Mouse (Mus musculus): Measurements from ENCODE around the gene Decr2. TPM values are rescaled to one million over a fixed set of nuclear protein-coding genes. Genes with fewer than 3 reads are reported as not detected.

Gene Decr2
- total and polyA plus RNA-seq, 3 experiments: 9.2 to 13.9 (median 9.5) TPM

- peaks cover 4% of the 10 kb centered on the region for H3K79me2 ChIP-seq (replicated peaks; ENCODE audit: control insufficient read depth, insufficient read depth, low read length)
- H3K9ac ChIP-seq (ENCODE audit: low read depth, low read length): no peak overlapping the region
- H3K36me3 ChIP-seq (ENCODE audit: control insufficient read depth, insufficient read depth, low read length): no peaks in the 10 kb centered on the region
- H3K27me3 ChIP-seq (ENCODE audit: control insufficient read depth, insufficient read depth, low read length): no peaks in the 10 kb centered on the region
- peaks cover 10% of the 10 kb centered on the region for H3K4me1 ChIP-seq (ENCODE audit: control insufficient read depth, insufficient read depth, low read length)
- intact Hi-C loops (cut with DNase I): no loop called here
- H3K27ac ChIP-seq: peak overlapping the region; percentile 72; the same call in 1 of the 2 replicates
- H3K4me3 ChIP-seq: peak overlapping the region; percentile 75
- WGBS: 15% methylated on average over 6 of the region's 6 CpGs
- TF ChIP-seq EP300 (IDR thresholded peaks at IDR 0.05; ENCODE audit: insufficient read depth, low read depth, low read length) (no peak), CTCF (IDR thresholded peaks at IDR 0.05) (no peak), POLR2A (IDR thresholded peaks at IDR 0.05; ENCODE audit: insufficient read depth, low read depth, low read length) (no peak)
- DNase-seq: no peak
These were observed 20.0 kb downstream of the Decr2 start for GRCm38 (mm10) chr17:26070136-26070535.

- H3K9ac ChIP-seq (ENCODE audit: low read depth, low read length): peak within 1 kb of the TSS; percentile 88
These were observed 21.1 kb downstream of the Decr2 start, which contains the start of gene Rab11fip3 for GRCm38 (mm10) chr17:26068831-26069739. Gene Rab11fip3, minus strand, starts transcription at chr17:26069555.

GRCm38 (mm10) chr17:26068024-26068830 lies 21.9 kb downstream of the Decr2 start:
- intact Hi-C loops (cut with DNase I): loop anchor here (2.0 kb wide), 1 partner anchor 23 kb away; the partner anchor contains the start of gene Decr2
- peak overlapping the region; percentile 72 for H3K27ac ChIP-seq
- H3K36me3 ChIP-seq (ENCODE audit: control insufficient read depth, insufficient read depth, low read length): no peaks in the 10 kb centered on the region
- H3K4me1 ChIP-seq (ENCODE audit: control insufficient read depth, insufficient read depth, low read length): peaks cover 14% of the 10 kb centered on the region
- peak overlapping the region; percentile 88 for H3K9ac ChIP-seq (ENCODE audit: low read depth, low read length)
- peaks cover 4% of the 10 kb centered on the region for H3K79me2 ChIP-seq (replicated peaks; ENCODE audit: control insufficient read depth, insufficient read depth, low read length)
- WGBS: 4% methylated on average over 44 of the region's 44 CpGs
- DNase-seq: peak; percentile 28 to 38
- H3K27me3 ChIP-seq (ENCODE audit: control insufficient read depth, insufficient read depth, low read length): no peaks in the 10 kb centered on the region
- peak overlapping the region; percentile 75 for H3K4me3 ChIP-seq
- TF ChIP-seq CTCF (IDR thresholded peaks at IDR 0.05) (no peak), EP300 (IDR thresholded peaks at IDR 0.05; ENCODE audit: insufficient read depth, low read depth, low read length) (no peak), POLR2A (IDR thresholded peaks at IDR 0.05; ENCODE audit: insufficient read depth, low read depth, low read length) (no peak)

More at GRCm38 (mm10) chr17:26068831-26069739, 21.1 kb downstream of the Decr2 start, which contains the start of gene Rab11fip3:
- peak within 1 kb of the TSS; percentile 72 for H3K27ac ChIP-seq
- peaks cover 4% of the 10 kb centered on the region for H3K79me2 ChIP-seq (replicated peaks; ENCODE audit: control insufficient read depth, insufficient read depth, low read length)
- peak; percentile 87 for DNase-seq
- intact Hi-C loops (cut with DNase I): loop anchor here (1.0 to 2.0 kb wide), 2 partner anchors 22 to 26 kb away; partner anchors contain the start of gene Decr2
- WGBS: under 1% methylated on average over 91 of the region's 94 CpGs
- peaks cover 14% of the 10 kb centered on the region for H3K4me1 ChIP-seq (ENCODE audit: control insufficient read depth, insufficient read depth, low read length)
- TF ChIP-seq EP300 (IDR thresholded peaks at IDR 0.05; ENCODE audit: insufficient read depth, low read depth, low read length) (0 out of 2 replicates have a peak, but pooled peaks have one; percentile 38), CTCF (IDR thresholded peaks at IDR 0.05) (no peak), POLR2A (IDR thresholded peaks at IDR 0.05; ENCODE audit: insufficient read depth, low read depth, low read length) (peak; percentile 97)
- no peaks in the 10 kb centered on the region for H3K36me3 ChIP-seq (ENCODE audit: control insufficient read depth, insufficient read depth, low read length)
- no peaks in the 10 kb centered on the region for H3K27me3 ChIP-seq (ENCODE audit: control insufficient read depth, insufficient read depth, low read length)
- H3K4me3 ChIP-seq: peak within 1 kb of the TSS; percentile 75

GRCm38 (mm10) chr17:26066488-26067020 lies 23.6 kb downstream of the Decr2 start:
- H3K9ac ChIP-seq (ENCODE audit: low read depth, low read length): no peak overlapping the region
- no peak overlapping the region for H3K27ac ChIP-seq
- H3K27me3 ChIP-seq (ENCODE audit: control insufficient read depth, insufficient read depth, low read length): no peaks in the 10 kb centered on the region
- peaks cover 4% of the 10 kb centered on the region for H3K79me2 ChIP-seq (replicated peaks; ENCODE audit: control insufficient read depth, insufficient read depth, low read length)
- DNase-seq: no peak
- no peaks in the 10 kb centered on the region for H3K36me3 ChIP-seq (ENCODE audit: control insufficient read depth, insufficient read depth, low read length)
- peaks cover 14% of the 10 kb centered on the region for H3K4me1 ChIP-seq (ENCODE audit: control insufficient read depth, insufficient read depth, low read length)
- TF ChIP-seq EP300 (IDR thresholded peaks at IDR 0.05; ENCODE audit: insufficient read depth, low read depth, low read length): no peak
- no peak for TF ChIP-seq POLR2A (IDR thresholded peaks at IDR 0.05; ENCODE audit: insufficient read depth, low read depth, low read length)
- no peak for TF ChIP-seq CTCF (IDR thresholded peaks at IDR 0.05)
- intact Hi-C loops (cut with DNase I): no loop called here
- WGBS: 94% methylated on average over 7 of the region's 7 CpGs
- no peak overlapping the region for H3K4me3 ChIP-seq

GRCm38 (mm10) chr17:26064916-26065315 lies 25.2 kb downstream of the Decr2 start:
- intact Hi-C loops (cut with DNase I): no loop called here
- no peak for TF ChIP-seq POLR2A (IDR thresholded peaks at IDR 0.05; ENCODE audit: insufficient read depth, low read depth, low read length)
- no peak for TF ChIP-seq EP300 (IDR thresholded peaks at IDR 0.05; ENCODE audit: insufficient read depth, low read depth, low read length)
- no peak for TF ChIP-seq CTCF (IDR thresholded peaks at IDR 0.05)
- peak overlapping the region; percentile 17; the same call in 1 of the 2 replicates for H3K27ac ChIP-seq
- H3K4me3 ChIP-seq: no peak overlapping the region
- H3K9ac ChIP-seq (ENCODE audit: low read depth, low read length): no peak overlapping the region
- no peaks in the 10 kb centered on the region for H3K36me3 ChIP-seq (ENCODE audit: control insufficient read depth, insufficient read depth, low read length)
- H3K79me2 ChIP-seq (replicated peaks; ENCODE audit: control insufficient read depth, insufficient read depth, low read length): peaks cover 4% of the 10 kb centered on the region
- 27% methylated on average over 6 of the region's 6 CpGs for WGBS
- peaks cover 13% of the 10 kb centered on the region for H3K4me1 ChIP-seq (ENCODE audit: control insufficient read depth, insufficient read depth, low read length)
- DNase-seq: no peak
- H3K27me3 ChIP-seq (ENCODE audit: control insufficient read depth, insufficient read depth, low read length): no peaks in the 10 kb centered on the region

All from heart, adult 2 months (tissue).